Mouse (Mus musculus): ENCODE data around the gene Strip2. TPM values are rescaled to one million over a fixed set of nuclear protein-coding genes. Genes with fewer than 3 reads are reported as not detected.

The Strip2 gene
- polyA plus RNA-seq (2017; shearing (Covaris generic)): under 1 TPM in 1 of 3 experiments, not detected in 2; 0.12 TPM

DNA sequence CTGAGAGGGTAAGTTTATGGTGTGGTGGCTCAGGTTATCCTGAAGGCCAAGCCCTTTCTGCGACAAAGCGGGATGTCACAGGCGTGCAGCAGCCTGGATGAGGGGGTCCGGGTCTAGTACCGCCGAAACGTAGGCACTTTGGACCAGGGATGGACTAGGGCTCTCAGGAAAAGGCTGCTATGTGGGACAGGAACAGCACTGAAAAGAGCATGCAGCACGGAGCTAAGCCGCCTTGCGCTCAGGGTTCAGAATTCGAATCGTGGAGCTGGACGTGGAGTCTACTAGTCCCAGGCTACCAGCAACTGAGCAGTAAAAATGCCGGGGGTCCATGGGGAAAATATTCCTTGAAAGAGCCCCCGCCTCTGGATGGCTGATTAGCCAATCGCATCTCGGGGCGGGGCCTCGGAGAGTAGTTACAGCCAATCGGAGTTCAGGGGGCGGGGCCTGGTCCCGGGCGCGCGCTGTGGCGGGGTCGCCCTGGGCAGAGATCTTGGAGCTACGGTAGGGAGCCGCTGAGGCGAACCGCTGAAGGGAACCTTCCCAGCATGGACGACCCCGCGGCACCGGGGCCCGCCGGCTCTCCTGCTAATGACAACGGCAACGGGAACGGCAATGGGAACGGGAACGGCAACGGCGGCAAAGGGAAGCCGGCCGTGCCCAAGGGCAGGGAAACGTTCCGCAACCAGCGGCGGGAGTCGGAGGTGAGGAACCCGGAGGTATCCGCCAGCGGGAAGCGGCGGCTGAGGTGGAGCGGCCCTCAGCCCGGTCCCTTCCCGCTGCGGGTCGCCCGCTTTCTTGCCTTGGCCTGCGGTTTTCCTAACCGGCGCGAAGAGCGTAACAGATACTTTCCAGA, at the start of gene Strip2:
Gene Strip2, plus strand, starts transcription at position 483 of the 853 bp plus-strand sequence.
- peak; percentile 89 for ATAC-seq

DNA sequence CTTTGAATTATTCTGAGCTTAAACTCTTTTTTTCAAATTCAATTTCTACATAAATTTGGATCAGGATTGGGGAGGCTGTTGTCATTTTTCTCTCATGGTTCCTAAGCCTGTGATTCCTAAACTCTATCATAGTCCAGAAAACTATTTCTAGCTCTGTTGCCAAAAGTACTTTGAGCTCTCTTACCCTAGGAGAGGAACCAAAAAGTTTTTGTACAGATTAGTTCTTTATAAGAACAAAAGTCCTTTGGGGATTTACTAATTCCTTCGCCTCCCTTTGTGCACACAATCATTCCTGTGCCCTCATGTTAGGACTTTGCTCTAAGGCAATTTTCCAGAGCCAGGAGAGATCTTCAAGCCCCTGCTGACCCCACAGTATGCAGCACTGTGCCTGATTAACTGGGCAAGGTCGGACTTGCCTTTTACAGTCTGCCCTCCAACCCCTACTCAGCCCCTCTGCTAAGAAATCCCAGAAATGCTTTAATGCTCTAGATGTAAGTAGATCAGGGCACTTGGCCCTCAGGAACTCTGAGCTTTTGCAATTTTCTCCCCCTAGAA, 48.4 kb upstream of the Strip2 start:
- ATAC-seq: no peak

- no peak for ATAC-seq
These were observed 43.2 kb upstream of the Strip2 start for GRCm38 (mm10) chr6:29873654-29874053.

- ATAC-seq: no peak
These were observed 41.2 kb upstream of the Strip2 start for GRCm38 (mm10) chr6:29875576-29875975.

DNA sequence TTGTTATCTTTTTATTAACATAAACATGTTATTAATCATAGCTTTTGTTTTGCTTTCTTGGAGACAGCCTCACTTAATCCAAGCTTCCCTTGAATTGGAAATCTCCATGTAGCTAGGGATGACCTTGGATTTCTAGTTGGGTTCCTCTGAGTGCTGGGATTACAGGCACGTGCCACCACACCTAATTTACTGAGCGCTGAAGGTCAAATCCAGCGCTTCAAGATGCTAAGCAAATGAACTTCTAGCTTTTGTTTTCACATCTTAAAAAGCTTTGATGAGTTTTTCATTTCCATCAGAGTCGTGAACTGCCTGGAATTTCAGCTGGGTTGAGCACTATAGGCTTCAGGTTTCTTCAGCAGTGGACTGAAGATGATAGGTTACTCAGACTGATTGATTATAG, 40.0 kb upstream of the Strip2 start:
- ATAC-seq: no peak

- no peak for ATAC-seq
These were observed 37.2 kb upstream of the Strip2 start for GRCm38 (mm10) chr6:29879579-29879978.

- ATAC-seq: no peak
These were observed 36.0 kb upstream of the Strip2 start for GRCm38 (mm10) chr6:29880796-29881195.

DNA sequence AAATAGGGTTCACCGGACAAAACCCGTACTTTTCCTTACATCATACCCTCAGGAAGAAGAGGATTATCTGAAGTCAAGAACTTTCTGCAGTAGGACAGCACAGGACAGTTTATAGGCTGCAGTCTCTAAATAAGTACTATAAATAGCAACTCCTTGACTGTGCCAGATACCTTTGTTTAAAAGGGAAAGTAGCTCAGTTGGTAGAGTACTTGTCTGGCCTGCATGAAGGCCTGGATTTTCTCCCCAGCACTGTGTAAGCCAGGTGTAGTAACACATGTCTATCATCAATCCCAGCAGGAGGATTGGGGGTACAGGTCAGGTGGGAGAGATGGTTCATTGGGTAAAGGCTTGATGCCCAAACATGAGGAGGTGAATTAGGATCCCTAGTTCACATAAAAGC, 34.9 kb upstream of the Strip2 start:
- ATAC-seq: no peak

DNA sequence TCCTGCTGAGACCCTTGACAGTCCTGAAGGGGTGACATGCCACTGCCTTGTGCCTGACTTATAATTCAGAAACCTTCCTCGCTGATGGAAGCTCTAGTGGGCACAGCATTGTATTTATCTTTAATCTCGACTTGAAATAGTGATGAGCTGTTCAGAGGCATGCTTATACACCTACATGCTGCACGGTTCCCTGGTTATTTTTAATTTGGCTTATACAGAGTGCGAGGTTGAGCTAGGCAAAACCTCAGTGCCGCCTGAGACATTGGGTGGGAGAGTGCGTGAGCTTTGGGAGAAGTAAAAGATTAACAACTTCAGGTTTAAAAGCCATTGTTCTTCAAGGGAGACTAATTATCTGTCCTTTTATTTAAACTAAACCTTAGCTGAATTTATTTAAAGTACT, 33.9 kb upstream of the Strip2 start:
- ATAC-seq: no peak

- no peak for ATAC-seq
These were observed 25.7 kb upstream of the Strip2 start for GRCm38 (mm10) chr6:29891151-29891550.

DNA sequence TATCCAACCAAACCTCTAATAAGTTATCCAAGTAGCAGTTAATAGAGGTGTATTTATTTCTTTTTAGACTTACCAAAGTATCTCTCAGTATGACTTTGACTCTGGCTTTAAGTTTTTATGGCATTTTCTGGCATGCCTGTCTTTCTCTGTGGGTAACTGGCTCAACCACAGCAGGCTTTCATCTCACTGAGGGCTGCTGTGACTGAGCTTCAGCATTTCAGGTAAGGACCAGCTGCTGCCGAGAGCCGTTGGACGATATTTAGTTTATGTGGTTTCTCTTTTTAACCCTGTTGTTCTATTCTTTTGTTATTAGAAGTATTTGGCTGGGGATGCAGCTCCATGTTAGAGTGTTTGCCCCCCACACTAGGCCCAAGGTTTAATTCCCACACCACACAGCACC, 19.8 kb upstream of the Strip2 start:
- ATAC-seq: no peak

GRCm38 (mm10) chr6:29901450-29901849, 15.4 kb upstream of the Strip2 start:
- ATAC-seq: no peak

DNA sequence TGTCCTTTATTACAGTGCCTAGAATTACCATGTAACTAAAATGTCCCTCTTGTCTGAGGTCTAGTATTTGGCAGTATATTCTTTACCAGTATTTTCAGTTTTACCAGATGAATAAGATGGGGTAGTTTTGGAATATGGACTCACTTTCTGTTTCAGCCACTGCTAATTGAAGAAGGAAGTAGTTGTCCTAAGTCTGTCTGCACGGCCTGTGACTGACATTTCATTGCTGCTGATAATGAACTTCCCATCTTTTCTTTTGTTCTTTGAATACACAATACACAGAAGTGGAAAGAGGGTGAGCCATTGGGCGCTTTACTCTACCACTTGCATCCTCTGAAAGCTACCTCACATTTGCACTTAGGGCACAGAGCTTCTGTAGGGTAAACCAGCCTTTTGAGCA, 14.6 kb upstream of the Strip2 start:
- no peak for ATAC-seq

DNA sequence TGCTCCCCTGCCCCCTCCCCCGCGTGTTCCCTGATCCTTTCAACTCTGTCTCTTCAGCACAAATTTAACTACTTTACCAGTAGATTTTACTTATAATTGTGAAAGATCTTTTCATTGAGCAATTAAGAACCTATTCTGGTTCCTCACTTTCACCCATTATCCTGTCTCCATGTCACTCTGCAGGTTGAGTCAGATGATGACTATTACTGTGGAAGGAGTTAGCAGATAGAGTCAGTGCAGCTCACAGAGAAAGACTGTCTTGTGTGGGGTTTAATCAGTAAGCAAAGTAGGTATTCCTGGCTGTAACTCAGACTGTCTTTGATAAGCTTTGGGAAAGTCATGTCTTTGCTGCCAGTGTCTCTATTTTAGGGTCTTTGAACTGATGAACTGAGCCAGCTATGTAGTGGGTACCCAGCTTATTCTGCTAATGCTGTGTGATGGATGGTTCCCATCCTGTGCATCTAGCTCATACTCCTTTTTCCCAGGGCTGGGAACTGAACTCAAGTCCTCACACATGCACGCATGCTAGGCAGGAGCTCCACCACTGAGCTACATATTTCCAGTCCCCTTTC, 13.4 kb upstream of the Strip2 start:
- ATAC-seq: no peak

GRCm38 (mm10) chr6:29904281-29904680, 12.5 kb upstream of the Strip2 start:
- ATAC-seq: no peak

DNA sequence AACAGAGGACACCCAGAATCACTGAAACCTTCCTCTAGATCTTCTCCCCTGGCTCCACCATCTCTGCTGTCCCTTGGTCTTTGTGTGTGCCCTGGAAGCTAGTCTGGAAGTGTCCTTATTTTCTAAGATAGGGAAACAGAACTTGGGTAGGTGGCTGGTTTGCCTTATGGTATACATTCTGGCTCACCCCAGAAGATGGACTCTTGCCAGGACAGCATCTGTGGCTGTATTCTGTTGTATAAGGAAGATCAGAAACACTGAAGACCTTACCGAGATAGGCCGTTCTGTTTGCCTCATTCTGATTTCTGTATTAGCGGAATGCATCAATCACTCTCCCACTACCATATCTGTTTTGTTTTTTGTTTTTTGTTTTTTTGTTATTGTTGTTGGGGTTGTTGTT, 6.2 kb upstream of the Strip2 start:
- ATAC-seq: no peak

- no peak for ATAC-seq
These were observed 3.1 kb upstream of the Strip2 start for GRCm38 (mm10) chr6:29913673-29914072.

DNA sequence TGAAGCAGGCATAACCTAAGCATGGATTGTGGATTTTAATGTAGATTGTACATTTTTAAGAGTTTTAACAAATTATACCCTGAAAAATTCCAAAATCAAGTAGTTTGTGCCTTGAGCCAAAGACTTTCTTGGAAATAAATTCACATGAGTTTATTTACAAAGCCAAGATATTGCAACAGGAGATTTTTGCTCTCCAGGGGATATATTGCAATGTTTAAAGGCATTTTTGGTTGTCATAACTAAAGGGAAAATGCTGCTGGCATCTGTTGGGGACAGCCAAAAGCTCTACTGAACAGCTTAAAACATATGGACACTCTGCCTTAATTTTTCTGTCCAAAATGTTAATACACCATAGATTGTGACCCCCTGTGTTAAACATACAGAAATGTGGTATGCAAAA, 2.7 kb upstream of the Strip2 start:
- ATAC-seq: no peak

DNA sequence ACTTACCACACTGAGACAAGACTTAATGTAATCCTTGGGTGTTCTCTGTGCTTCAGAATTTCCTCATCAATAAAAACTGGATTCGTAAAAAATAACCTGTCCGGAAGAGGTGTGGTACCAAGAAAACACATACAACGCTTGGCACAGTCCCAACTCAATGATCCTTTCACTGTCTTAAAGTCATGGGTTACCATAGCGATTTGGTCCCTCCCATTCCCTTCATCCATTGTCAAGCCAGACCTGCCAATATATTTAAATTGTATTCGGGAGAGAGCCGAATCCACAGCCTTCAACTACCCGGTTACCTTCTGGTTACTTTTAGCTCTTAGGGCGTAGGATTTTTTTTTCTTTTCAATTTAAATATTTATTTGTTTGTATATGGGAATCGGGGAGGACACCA, 976 bp upstream of the Strip2 start:
- no peak for ATAC-seq

- no peak for ATAC-seq
These were observed 540 bp downstream of the Strip2 start for GRCm38 (mm10) chr6:29917383-29917720.

GRCm38 (mm10) chr6:29917947-29918346, 1.1 kb downstream of the Strip2 start:
- ATAC-seq: no peak

- ATAC-seq: no peak
These were observed 6.7 kb downstream of the Strip2 start for GRCm38 (mm10) chr6:29923501-29923900.

- no peak for ATAC-seq
These were observed 8.9 kb downstream of the Strip2 start for GRCm38 (mm10) chr6:29925594-29926219.

DNA sequence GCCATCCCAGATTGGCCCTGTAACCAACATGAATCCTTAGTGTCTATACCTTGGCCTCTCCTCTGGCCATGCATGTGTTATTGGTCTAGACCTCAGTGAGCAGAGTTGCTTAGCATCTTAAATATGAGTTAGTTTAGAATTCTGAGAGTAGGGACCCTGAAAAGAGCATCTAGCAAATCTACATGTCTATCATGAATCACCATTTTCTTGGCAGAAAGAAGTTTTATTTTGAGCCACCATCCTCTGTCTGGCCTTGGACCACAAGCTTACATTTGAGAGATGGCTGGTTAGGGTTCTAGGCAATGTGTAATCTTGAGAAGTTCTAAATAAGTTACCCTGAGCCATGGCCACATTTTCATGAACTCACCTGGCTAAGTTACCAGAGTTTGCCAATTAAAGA, 13.3 kb downstream of the Strip2 start:
- ATAC-seq: no peak

All from inflammation-experienced regulatory T-cells, adult 6 months (primary cell).